ENCODE assay signal across 10 mouse cellular contexts in genomic region chr5:45521601-45522000, GRCm38 (mm10). TPM values are rescaled to one million over a fixed set of nuclear protein-coding genes. Genes with fewer than 3 reads are reported as not detected.
DNase-seq lines count a peak whose midpoint lies in the region; ATAC-seq and TF ChIP-seq lines count a peak whose summit lies in the region.
"Had no signal": no experiment of that assay in that cellular context is flagged by ENCODE, and none has a peak within 500 bp of the region (broad histone marks: within the 10 kb centered on the region; RNA-seq: fewer than 3 reads in every experiment).

No protein-coding gene starts in this region.

- H3K27me3 ChIP-seq in kidney, embryonic 15.5 days: no peaks in the 10 kb centered on the region
- no peaks in the 10 kb centered on the region for H3K27me3 ChIP-seq in embryonic facial prominence, embryonic 15.5 days
- no peaks in the 10 kb centered on the region for H3K27me3 ChIP-seq in intestine, postnatal 0 days (replicated peaks; ENCODE audit: control insufficient read depth, insufficient read depth, low read length)
- H3K27me3 ChIP-seq in neural tube, embryonic 12.5 days (replicated peaks): no peaks in the 10 kb centered on the region

- peaks cover 44% of the 10 kb centered on the region for H3K36me3 ChIP-seq in kidney, embryonic 15.5 days
- peaks cover 32% of the 10 kb centered on the region for H3K36me3 ChIP-seq in embryonic facial prominence, embryonic 15.5 days
- peaks cover 29% of the 10 kb centered on the region for H3K36me3 ChIP-seq in intestine, postnatal 0 days (ENCODE audit: control insufficient read depth, insufficient read depth)
- H3K36me3 ChIP-seq in neural tube, embryonic 12.5 days: peaks cover 29% of the 10 kb centered on the region

- no peaks in the 10 kb centered on the region for H3K9me3 ChIP-seq in kidney, embryonic 15.5 days (replicated peaks)
- no peaks in the 10 kb centered on the region for H3K9me3 ChIP-seq in embryonic facial prominence, embryonic 15.5 days (replicated peaks)
- H3K9me3 ChIP-seq in intestine, postnatal 0 days (ENCODE audit: control insufficient read depth): no peaks in the 10 kb centered on the region
- no peaks in the 10 kb centered on the region for H3K9me3 ChIP-seq in neural tube, embryonic 12.5 days

- no peak overlapping the region for H3K9ac ChIP-seq in kidney, embryonic 15.5 days
- H3K9ac ChIP-seq in embryonic facial prominence, embryonic 15.5 days: no peak overlapping the region
- H3K9ac ChIP-seq in intestine, postnatal 0 days (ENCODE audit: low read depth, low read length): no peak overlapping the region
- no peak overlapping the region for H3K9ac ChIP-seq in neural tube, embryonic 12.5 days

- H3K4me2 ChIP-seq in kidney, embryonic 15.5 days: peak overlapping the region; percentile 81
- H3K4me2 ChIP-seq in embryonic facial prominence, embryonic 15.5 days (replicated peaks): peak overlapping the region; percentile 88; the same call in 1 of the 2 replicates
- H3K4me2 ChIP-seq in intestine, postnatal 0 days (replicated peaks; ENCODE audit: low read depth): peak overlapping the region; percentile 73
- H3K4me2 ChIP-seq in neural tube, embryonic 12.5 days (replicated peaks): peak overlapping the region; percentile 74

- H3K27ac ChIP-seq in kidney, embryonic 15.5 days: no peak overlapping the region
- no peak overlapping the region for H3K27ac ChIP-seq in embryonic facial prominence, embryonic 15.5 days (replicated peaks)
- H3K27ac ChIP-seq in intestine, postnatal 0 days (ENCODE audit: low read depth, low read length): no peak overlapping the region
- no peak overlapping the region for H3K27ac ChIP-seq in neural tube, embryonic 12.5 days

- H3K4me3 ChIP-seq in kidney, embryonic 15.5 days (replicated peaks): peak overlapping the region; percentile 85
- H3K4me3 ChIP-seq in embryonic facial prominence, embryonic 15.5 days (replicated peaks): no peak overlapping the region
- H3K4me3 ChIP-seq in intestine, postnatal 0 days (ENCODE audit: low read depth, low read length): no peak overlapping the region
- H3K4me3 ChIP-seq in neural tube, embryonic 12.5 days: no peak overlapping the region

- no peak for DNase-seq in kidney, postnatal 36 days
- DNase-seq in gastrocnemius, adult 18-20 months (ENCODE audit: low spot score): no peak
- no peak for DNase-seq in left cerebral cortex, adult 8-10 months (ENCODE audit: low spot score in 2 of 2)
- no peak for DNase-seq in right cerebral cortex, postnatal 10 days (ENCODE audit: low spot score in 2 of 2)
- DNase-seq: heart, postnatal 36 days; spleen, adult 18-20 months had no signal

- WGBS in kidney, embryonic 15.5 days: 93% methylated on average over 6 of the region's 6 CpGs
- WGBS in embryonic facial prominence, embryonic 15.5 days: 76% methylated on average over 6 of the region's 6 CpGs
- WGBS in intestine, postnatal 0 days: 94% methylated on average over 6 of the region's 6 CpGs
- 97% methylated on average over 6 of the region's 6 CpGs for WGBS in neural tube, embryonic 12.5 days

- H3K4me1 ChIP-seq in kidney, embryonic 15.5 days: peaks cover 15% of the 10 kb centered on the region
- peaks cover 17% of the 10 kb centered on the region for H3K4me1 ChIP-seq in embryonic facial prominence, embryonic 15.5 days
- H3K4me1 ChIP-seq in intestine, postnatal 0 days (replicated peaks; ENCODE audit: control insufficient read depth, insufficient read depth, low read length): peaks cover 6% of the 10 kb centered on the region; the same call in 1 of the 2 replicates
- peaks cover 15% of the 10 kb centered on the region for H3K4me1 ChIP-seq in neural tube, embryonic 12.5 days

- no peak for ATAC-seq in kidney, embryonic 15.5 days (replicated peaks; ENCODE audit: low FRiP score)
- no peak for ATAC-seq in embryonic facial prominence, embryonic 15.5 days (ENCODE audit: insufficient number of reproducible peaks, low FRiP score, low TSS enrichment, low read depth)
- no peak for ATAC-seq in intestine, postnatal 0 days
- ATAC-seq in neural tube, embryonic 12.5 days (ENCODE audit: low FRiP score, low read depth): no peak

- TF ChIP-seq CTCF in intestine, postnatal 0 days (IDR thresholded peaks at IDR 0.05; ENCODE audit: low read depth): no peak

RNA-seq across cellular contexts. Expression of gene Med28, which starts 1.6 kb away (rescaled TPM):
- 274 and 287 TPM in 2 replicates for polyA plus RNA-seq in kidney, embryonic 15.5 days (2015; fragmentation: Nextera tagmentation; extraction: Ambion mirVana)
- 232 and 236 TPM in 2 replicates for polyA plus RNA-seq in embryonic facial prominence, embryonic 15.5 days (2015; fragmentation: Nextera tagmentation; extraction: Ambion mirVana)
- polyA plus RNA-seq in intestine, postnatal 0 days (2015; fragmentation: Nextera tagmentation; extraction: Ambion mirVana): 203 and 213 TPM in 2 replicates
- polyA plus RNA-seq in neural tube, embryonic 12.5 days (2016; fragmentation: Nextera tagmentation; extraction: Ambion mirVana): 257 and 275 TPM in 2 replicates
- total RNA-seq in gastrocnemius, adult 18-20 months (2021): 10 to 100 TPM; 52.4 to 57.1 TPM
- total RNA-seq in left cerebral cortex, adult 8-10 months (2022): 100 to 1,000 TPM in 3 of 4 experiments, 10 to 100 TPM in 1; 97.1 to 104 (median 102) TPM

RNA-seq across cellular contexts. Expression of gene Lap3, which starts 28.4 kb away (rescaled TPM):
- polyA plus RNA-seq in kidney, embryonic 15.5 days (2015; fragmentation: Nextera tagmentation; extraction: Ambion mirVana): 102 and 105 TPM in 2 replicates
- polyA plus RNA-seq in embryonic facial prominence, embryonic 15.5 days (2015; fragmentation: Nextera tagmentation; extraction: Ambion mirVana): 67.7 and 68.7 TPM in 2 replicates
- polyA plus RNA-seq in intestine, postnatal 0 days (2015; fragmentation: Nextera tagmentation; extraction: Ambion mirVana): 108 and 120 TPM in 2 replicates
- 52.3 and 56.0 TPM in 2 replicates for polyA plus RNA-seq in neural tube, embryonic 12.5 days (2016; fragmentation: Nextera tagmentation; extraction: Ambion mirVana)
- total RNA-seq in gastrocnemius, adult 18-20 months (2021): 10 to 100 TPM; 57.6 to 59.3 TPM
- total RNA-seq in left cerebral cortex, adult 8-10 months (2022): 10 to 100 TPM; 58.1 to 68.9 (median 63.5) TPM
